Mouse (Mus musculus): ENCODE data around the gene Gm6367. TPM values are rescaled to one million over a fixed set of nuclear protein-coding genes. Genes with fewer than 3 reads are reported as not detected.
"Not testable (repeated sequence)": the region's sequence is repeated elsewhere in the genome, so short reads cannot be mapped to it uniquely, and the experiment has no call there.

Gene Gm6367
- not detected for total RNA-seq (2021)
- long read RNA-seq, experiment 1: 0 reads
- long read RNA-seq, experiment 2: 0 reads

- intact Hi-C loops (cut with DNase I); DNase-seq: not testable (repeated sequence)
These were observed at the start of gene Gm6367 for GRCm38 (mm10) chr5:94988326-94988725. Gm6367 (plus strand) TSS chr5:94988626.

Other genes with a start within 250 kb of the Gm6367 start
- gene Gm3183, start 123.2 kb upstream of the Gm6367 start, total RNA-seq (2021): not detected
- gene Gm7942, start 118.3 kb downstream of the Gm6367 start, total RNA-seq (2021): not detected
- gene Gm16513, start 194.0 kb downstream of the Gm6367 start, total RNA-seq (2021): not detected